Mouse (Mus musculus): ENCODE measurements around the gene Tprgl.

Tprgl gene

GRCm38 (mm10) chr4:154160538-154161390 lies at the start of gene Tprgl:
Tprgl (minus strand) TSS chr4:154160666.
- in situ Hi-C loops (cut with MboI, MseI), result no loop called here

DNA sequence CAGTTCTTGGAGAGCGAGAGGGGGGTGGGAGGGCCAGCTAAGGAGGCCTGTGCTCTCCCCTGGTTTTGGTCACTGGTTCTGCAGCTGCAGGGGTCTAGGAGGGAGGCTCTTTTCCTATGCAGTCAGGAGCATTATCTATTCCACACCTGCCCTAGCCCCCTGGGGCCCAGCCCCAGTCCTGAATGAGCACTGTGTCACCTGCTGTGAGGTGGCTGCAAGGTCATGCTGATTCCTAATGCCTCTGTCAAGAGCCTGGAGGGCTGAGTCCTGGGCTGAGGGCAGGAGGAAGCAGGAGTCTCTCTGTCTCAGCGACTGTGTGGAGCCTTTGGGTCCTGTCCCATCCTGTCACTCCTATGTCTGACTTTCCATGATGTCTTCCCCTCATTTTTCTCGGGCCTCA lies 49.4 kb upstream of the Tprgl start:
- in situ Hi-C loops (cut with MboI, MseI), result no loop called here

GRCm38 (mm10) chr4:154209054-154209453 lies 48.6 kb upstream of the Tprgl start:
- in situ Hi-C loops (cut with MboI, MseI), result no loop called here

DNA sequence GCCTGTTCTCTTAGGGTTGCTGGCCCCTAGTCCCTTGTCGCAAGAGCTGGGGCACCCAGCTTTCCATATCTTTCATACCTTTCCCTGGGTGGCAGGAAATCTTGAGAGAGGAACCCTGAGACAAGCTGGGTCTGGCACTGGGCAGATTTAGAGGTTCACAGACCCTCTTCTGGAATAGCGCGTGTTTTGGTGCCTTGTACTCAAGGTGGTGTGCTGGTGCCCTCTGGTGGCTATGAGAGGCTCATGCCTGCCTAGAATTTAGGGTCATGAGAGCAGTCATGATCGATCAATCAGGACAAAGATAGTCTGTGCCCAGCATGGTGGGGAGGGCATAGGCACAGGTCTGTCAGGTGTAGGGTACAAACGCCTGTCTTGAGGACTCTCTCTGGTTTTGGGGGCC lies 46.8 kb upstream of the Tprgl start:
- in situ Hi-C loops (cut with MboI, MseI), result no loop called here

GRCm38 (mm10) chr4:154205392-154205791 lies 44.9 kb upstream of the Tprgl start:
- in situ Hi-C loops (cut with MboI, MseI), result no loop called here

DNA sequence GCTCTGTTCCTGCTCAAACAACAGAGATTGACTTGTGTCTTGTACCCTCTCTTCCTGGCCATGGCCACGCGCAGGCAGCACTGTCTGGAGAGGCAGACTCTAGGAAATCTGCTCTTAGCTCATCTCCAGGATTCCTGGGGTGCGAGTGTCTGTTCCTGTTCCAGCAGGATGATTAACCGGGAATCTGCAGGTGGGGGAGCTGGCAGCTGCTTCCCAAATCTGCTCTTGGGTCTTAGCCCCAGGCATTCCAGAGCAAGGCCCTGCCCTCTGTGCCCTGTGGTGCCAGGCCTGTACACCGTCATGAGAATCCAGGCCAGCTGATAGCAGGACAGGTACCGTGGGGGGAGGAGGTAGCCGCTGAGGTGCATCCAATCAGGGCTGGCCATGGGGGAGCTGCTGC lies 44.1 kb upstream of the Tprgl start:
- in situ Hi-C loops (cut with MboI, MseI), result no loop called here

GRCm38 (mm10) chr4:154201511-154201910 lies 41.0 kb upstream of the Tprgl start:
- in situ Hi-C loops (cut with MboI, MseI), result no loop called here

- in situ Hi-C loops (cut with MboI, MseI), result no loop called here
These were observed 38.0 kb upstream of the Tprgl start for GRCm38 (mm10) chr4:154198377-154198961.

DNA sequence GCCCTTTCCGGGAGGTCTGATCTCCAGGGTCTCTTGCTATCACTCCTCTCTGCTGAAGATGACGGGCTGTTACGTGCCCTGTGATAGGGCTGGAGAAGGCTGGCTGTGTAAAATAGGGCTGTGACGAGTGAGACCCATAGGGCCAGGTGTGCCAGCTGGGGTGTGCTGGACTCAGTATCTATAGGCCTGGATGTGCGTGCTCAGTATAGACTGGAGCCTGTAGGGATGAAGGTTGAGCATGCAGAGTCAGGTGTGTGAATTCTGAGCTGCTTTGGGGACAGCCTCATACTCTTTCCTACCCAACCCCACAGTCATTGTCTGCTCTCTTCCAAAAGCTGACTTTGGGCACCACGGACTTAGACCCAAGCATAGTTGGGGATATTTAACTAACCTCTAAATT lies 37.5 kb upstream of the Tprgl start:
- in situ Hi-C loops (cut with MboI, MseI), result no loop called here

GRCm38 (mm10) chr4:154188948-154189347 lies 28.5 kb upstream of the Tprgl start:
- in situ Hi-C loops (cut with MboI, MseI), result no loop called here

DNA sequence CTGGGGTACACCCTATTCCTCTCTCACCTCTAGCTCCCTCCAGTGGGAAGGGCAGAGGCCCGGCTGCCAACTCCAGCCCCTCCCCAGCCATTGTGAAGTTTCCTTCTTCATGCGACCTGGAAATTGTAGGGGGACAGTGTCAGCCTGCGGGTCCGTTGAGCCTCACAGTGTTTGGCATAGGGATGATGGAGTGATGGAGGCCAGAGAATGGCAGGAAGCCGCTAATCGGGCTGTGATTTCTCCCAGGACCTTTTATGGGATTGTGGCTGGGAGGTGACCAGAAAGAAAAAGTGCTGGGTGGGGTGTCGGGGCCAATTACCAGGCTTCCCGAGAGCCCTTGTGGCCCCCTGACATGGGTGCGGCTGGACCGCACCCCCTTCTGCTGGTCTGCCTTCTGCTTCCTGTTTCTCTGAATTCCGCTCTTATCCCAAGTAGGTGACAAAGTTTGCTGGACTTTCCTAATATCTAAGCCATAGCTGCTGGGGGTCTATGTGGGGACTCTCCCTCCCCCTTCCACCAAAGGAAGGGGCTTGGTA lies 25.6 kb upstream of the Tprgl start:
- in situ Hi-C loops (cut with MboI, MseI), result no loop called here

- in situ Hi-C loops (cut with MboI, MseI), result no loop called here
These were observed 24.5 kb upstream of the Tprgl start for GRCm38 (mm10) chr4:154185001-154185400.

DNA sequence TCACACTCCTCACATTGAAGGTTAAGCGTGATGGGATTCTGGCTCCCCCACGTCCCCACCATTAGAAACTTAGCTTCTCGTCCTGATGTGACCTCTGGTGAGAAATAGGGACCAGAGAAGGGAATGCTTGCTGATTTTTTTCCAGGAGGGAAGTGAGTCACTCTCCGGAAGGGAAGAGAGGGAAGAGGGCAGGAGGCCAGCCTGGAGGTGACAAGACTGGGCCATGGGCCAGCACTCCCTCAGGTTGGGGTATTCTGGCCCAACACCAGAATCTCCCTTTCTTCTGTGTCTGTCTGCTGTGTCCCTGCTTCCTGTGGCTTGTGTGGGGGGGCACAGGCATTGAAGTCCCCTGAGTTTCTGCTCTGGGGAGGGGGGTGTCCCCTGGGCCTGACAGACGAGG lies 23.1 kb upstream of the Tprgl start:
- in situ Hi-C loops (cut with MboI, MseI), result no loop called here

GRCm38 (mm10) chr4:154181001-154181400 lies 20.5 kb upstream of the Tprgl start:
- in situ Hi-C loops (cut with MboI, MseI), result no loop called here

- in situ Hi-C loops (cut with MboI, MseI), result no loop called here
These were observed 16.8 kb upstream of the Tprgl start for GRCm38 (mm10) chr4:154177257-154177656.

DNA sequence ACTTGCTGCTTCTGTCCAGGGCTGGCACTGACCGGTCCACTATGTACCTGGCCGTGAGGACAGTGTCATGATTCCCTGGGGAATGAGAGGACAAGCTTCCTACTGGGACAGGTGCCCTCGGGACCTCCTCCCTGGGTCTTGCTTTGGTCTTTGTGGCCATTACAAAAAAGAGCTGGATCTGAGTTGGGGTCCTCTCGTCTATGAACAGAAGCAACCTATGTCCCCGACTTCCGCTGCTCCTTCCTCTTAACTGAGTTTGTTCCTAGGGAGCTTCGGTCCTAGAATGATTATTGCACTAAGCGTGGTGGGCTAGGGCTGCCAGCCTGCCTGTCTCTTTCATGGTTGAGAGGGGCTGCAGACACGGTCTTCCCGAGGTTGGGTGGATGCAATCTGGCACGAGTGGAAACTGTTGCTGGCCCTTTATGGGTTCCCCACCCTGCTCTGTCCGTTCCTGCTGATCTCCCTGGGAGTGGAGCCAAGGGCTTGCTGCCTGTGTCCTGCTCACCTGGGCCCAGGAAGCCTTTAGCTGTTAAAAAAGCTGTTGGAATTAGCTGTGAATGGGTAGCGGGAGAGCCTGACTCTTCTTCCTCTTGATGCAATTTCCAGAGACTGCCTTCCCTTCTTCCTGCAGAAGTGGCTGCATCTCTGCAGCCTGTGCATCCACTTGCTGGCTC lies 11.6 kb upstream of the Tprgl start:
- in situ Hi-C loops (cut with MboI, MseI), result no loop called here

- in situ Hi-C loops (cut with MboI, MseI), result no loop called here
These were observed 10.9 kb upstream of the Tprgl start for GRCm38 (mm10) chr4:154171151-154171930.

DNA sequence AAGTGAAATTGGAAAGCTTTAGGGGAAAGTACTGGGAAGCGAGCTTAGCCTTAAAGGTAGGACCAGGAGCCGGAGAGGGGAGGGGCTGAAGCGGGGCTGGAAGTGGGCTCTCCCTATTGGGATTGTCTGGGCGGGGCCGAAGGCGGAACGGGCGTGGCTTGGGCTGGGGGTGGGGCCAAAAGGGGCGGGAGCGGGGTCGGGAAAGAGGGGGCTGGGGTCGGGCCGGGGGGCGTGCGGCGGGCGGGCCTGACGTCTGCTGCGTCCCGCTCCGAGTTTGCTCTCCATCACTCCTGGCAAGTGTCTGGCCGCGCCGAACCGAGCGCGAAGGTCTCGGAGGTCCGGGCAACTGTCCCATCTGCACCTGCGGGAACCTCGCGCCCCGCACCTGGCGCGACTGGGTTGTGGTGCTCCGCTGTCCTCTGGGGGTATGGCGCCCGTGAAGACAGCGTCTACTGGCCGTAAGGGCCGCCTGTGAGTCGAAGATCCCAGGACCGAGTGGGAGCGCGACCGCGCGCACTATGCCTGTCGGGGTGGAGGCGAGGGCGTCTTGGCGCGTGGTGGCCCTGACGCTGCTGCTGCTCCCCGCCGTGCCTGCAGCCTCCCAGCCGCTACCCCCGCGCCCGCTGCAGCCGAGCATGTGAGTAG lies 10.2 kb upstream of the Tprgl start, which contains the start of gene Megf6:
Megf6 (plus strand) TSS at position 225 of the 645 bp plus-strand sequence.
- in situ Hi-C loops (cut with MboI, MseI), result no loop called here

- in situ Hi-C loops (cut with MboI, MseI), result no loop called here
These were observed 9.6 kb upstream of the Tprgl start for GRCm38 (mm10) chr4:154170021-154170420.

DNA sequence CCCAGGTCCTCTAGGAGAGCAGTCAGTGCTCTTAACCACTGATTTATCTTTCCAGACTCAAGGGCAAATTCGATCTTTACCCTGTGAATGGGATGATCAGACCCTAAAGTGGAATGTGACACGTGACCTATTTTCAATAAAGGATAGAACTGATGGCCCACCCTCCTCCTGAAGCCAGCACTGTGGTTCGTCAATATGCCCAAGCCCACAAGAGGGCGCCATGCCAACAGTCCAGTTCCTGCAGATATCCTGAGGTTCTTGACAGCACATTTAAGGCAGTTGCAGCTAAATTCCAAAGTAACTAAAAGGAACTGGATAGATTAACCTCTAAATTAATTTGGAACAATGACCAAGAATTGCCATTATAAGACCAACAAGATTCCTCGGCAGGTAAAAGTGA lies 6.6 kb upstream of the Tprgl start:
- in situ Hi-C loops (cut with MboI, MseI), result no loop called here

DNA sequence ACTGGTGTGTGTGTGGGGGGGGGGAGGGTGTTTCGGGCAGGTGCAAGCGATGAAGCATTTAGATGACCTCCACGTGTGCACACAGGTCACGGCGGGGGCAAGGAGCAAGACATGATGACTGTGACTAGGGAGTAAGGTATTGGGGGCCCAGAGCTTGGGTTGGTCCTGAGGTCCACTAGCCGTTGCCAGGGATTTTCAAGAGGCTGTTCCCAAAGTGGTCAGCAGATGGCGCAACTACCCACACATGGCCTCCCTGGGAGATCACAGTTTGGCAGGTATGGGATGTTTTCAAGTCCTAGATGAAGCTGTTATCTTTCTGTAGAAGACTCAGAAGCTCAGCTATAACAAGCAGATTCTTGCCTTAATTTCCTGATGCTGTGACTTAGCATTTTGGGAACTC lies 2.8 kb upstream of the Tprgl start:
- in situ Hi-C loops (cut with MboI, MseI), result no loop called here
